Mouse (Mus musculus): Measurements from ENCODE around the gene Pakap. TPM values are rescaled to one million over a fixed set of nuclear protein-coding genes. Genes with fewer than 3 reads are reported as not detected.

The Pakap gene
- polyA plus RNA-seq, 1 experiment from 2014 or later = 9.8 TPM

DNA sequence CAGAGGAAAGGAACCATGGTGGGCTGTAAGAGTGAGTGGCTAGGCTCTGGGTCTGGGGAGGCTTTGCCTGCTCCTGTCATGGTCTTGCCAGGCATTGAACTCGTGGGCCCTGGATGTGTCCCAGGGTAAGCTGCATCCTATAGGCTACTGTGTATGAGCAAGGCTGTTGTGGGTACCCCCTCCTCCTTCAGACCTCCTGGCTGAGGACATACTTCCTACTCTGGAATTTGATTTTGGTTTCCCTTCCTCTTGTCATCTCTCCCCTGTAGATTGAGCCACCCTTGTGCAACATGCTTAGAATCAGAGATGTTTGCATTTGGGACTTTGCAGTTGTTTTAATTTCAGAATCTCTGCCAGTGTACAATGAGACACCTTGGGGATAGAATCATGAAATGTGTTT lies 83.0 kb downstream of the Pakap start:
- WGBS = 79% methylated on average over 1 of the region's 1 CpGs
- no peak overlapping the region for H3K9ac ChIP-seq (replicated peaks; ENCODE audit: low read depth, low read length)
- H3K4me3 ChIP-seq (ENCODE audit: low read depth, low read length) = no peak overlapping the region
- H3K36me3 ChIP-seq (ENCODE audit: control insufficient read depth, insufficient read depth, low read length) = no peaks in the 10 kb centered on the region
- no peak for ATAC-seq (ENCODE audit: low read depth)
- H3K9me3 ChIP-seq (ENCODE audit: control insufficient read depth, low read length) = no peaks in the 10 kb centered on the region
- H3K27ac ChIP-seq (ENCODE audit: low read depth, low read length) = no peak overlapping the region
- H3K27me3 ChIP-seq (ENCODE audit: control insufficient read depth, insufficient read depth, low read length) = no peaks in the 10 kb centered on the region
- no peaks in the 10 kb centered on the region for H3K4me1 ChIP-seq (ENCODE audit: control insufficient read depth, insufficient read depth, low read length)
- H3K4me2 ChIP-seq (ENCODE audit: low read depth, low read length) = no peak overlapping the region

DNA sequence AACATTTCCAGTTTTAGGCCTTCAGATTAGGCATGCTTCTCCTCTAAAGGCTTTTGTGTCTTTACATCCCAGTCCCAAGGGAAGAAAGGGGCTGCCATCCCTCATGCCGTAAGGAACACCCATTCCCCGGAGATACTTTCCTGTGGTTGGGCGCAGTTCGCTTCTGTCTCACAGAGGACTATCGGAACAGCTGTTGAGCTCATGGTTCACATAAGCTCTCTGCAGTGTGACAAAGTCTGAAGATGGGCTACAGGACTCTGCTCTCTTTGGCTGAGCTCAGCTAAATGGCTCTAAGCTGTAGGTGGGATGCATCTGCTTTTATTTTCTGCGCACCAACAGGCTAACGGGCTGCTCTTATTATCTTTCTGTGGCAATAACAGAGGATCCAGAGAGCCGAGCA lies 83.6 kb downstream of the Pakap start:
- H3K4me2 ChIP-seq (ENCODE audit: low read depth, low read length) = no peak overlapping the region
- H3K4me1 ChIP-seq (ENCODE audit: control insufficient read depth, insufficient read depth, low read length) = no peaks in the 10 kb centered on the region
- no peaks in the 10 kb centered on the region for H3K27me3 ChIP-seq (ENCODE audit: control insufficient read depth, insufficient read depth, low read length)
- WGBS = 82% methylated on average over 8 of the region's 8 CpGs
- H3K4me3 ChIP-seq (ENCODE audit: low read depth, low read length) = no peak overlapping the region
- no peaks in the 10 kb centered on the region for H3K9me3 ChIP-seq (ENCODE audit: control insufficient read depth, low read length)
- H3K36me3 ChIP-seq (ENCODE audit: control insufficient read depth, insufficient read depth, low read length) = no peaks in the 10 kb centered on the region
- no peak overlapping the region for H3K27ac ChIP-seq (ENCODE audit: low read depth, low read length)
- H3K9ac ChIP-seq (replicated peaks; ENCODE audit: low read depth, low read length) = no peak overlapping the region
- ATAC-seq (ENCODE audit: low read depth) = no peak

DNA sequence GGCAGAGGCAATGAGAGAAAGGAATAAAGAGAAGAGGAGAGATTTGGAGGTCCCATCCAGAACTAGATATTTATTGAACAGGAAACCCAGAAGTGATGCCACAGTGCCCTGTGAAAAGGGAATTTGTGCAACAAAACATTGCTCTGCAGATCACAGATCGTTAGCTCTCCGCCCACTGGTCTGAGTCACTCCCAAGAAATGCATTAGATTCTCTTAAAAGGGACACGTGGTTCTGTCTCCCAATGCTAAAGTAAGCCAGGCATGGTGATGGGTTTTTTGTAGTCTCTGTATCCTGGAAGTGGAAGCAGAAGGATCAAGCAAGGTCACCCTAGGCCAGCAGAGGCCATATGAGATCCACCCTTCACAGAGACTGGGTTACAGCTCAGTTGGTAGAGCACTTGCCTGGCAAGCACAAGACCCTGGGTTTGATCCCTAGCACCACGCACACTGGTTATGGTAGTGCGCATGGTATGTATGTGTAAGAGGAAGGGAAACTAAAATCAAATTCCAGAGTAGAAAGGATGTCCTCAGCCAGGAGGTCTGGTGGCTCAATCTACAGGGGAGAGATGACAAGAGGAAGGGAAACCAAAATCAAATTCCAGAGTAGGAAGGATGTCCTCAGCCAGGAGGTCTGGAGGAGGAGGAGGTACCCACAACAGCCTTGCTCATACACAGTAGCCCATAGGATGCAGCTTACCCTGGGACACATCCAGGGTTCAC lies 84.4 kb downstream of the Pakap start:
- no peak overlapping the region for H3K9ac ChIP-seq (replicated peaks; ENCODE audit: low read depth, low read length)
- H3K9me3 ChIP-seq (ENCODE audit: control insufficient read depth, low read length) = no peaks in the 10 kb centered on the region
- no peaks in the 10 kb centered on the region for H3K4me1 ChIP-seq (ENCODE audit: control insufficient read depth, insufficient read depth, low read length)
- H3K4me3 ChIP-seq (ENCODE audit: low read depth, low read length) = no peak overlapping the region
- H3K27me3 ChIP-seq (ENCODE audit: control insufficient read depth, insufficient read depth, low read length) = no peaks in the 10 kb centered on the region
- H3K36me3 ChIP-seq (ENCODE audit: control insufficient read depth, insufficient read depth, low read length) = no peaks in the 10 kb centered on the region
- H3K27ac ChIP-seq (ENCODE audit: low read depth, low read length) = no peak overlapping the region
- H3K4me2 ChIP-seq (ENCODE audit: low read depth, low read length) = no peak overlapping the region
- no peak for ATAC-seq (ENCODE audit: low read depth)
- 78% methylated on average over 5 of the region's 5 CpGs for WGBS

DNA sequence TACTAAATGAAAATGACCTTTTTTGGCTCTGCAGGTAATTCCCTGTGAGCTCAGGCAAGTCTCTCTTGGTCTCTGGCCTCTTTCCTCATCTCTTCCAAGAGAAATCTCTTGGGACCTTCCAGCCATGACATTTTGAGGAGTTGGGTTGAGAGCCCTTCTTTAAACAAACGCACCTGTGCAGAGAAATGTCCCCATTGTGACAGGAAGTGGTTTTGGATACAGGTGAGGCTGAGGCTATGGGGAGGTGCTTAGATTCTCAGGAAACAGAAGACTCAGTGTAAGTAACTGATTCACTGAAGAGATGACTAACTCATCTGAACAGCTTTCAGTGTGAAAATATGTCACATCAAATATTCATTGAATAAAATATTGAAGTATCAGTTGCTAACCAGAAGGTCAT lies 88.0 kb downstream of the Pakap start:
- H3K4me1 ChIP-seq (ENCODE audit: control insufficient read depth, insufficient read depth, low read length) = peaks cover 10% of the 10 kb centered on the region
- ATAC-seq (ENCODE audit: low read depth) = no peak
- H3K9ac ChIP-seq (replicated peaks; ENCODE audit: low read depth, low read length) = no peak overlapping the region
- H3K4me3 ChIP-seq (ENCODE audit: low read depth, low read length) = no peak overlapping the region
- H3K36me3 ChIP-seq (ENCODE audit: control insufficient read depth, insufficient read depth, low read length) = no peaks in the 10 kb centered on the region
- no peak overlapping the region for H3K27ac ChIP-seq (ENCODE audit: low read depth, low read length)
- WGBS = 79% methylated on average over 1 of the region's 1 CpGs
- H3K4me2 ChIP-seq (ENCODE audit: low read depth, low read length) = no peak overlapping the region
- no peaks in the 10 kb centered on the region for H3K27me3 ChIP-seq (ENCODE audit: control insufficient read depth, insufficient read depth, low read length)
- no peaks in the 10 kb centered on the region for H3K9me3 ChIP-seq (ENCODE audit: control insufficient read depth, low read length)

DNA sequence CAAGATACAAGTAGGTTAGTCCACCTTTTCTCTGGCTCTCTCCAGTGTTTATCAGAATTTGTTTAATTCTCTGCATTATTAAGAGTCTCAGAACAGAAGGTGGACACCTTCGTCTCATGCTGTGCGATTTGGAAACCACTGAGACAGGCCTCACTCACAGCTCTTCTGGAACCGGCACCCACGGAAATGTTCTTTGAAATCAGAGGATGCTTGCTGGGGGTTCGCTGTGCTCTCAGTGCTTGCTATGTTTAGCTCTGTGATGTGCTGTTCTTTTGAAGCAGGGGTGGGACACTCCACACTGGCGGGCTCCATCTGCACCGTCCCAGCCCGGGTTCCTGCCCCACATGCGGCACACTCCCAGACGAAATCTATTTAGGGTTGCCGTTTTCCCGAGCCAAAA lies 88.4 kb downstream of the Pakap start:
- Histone ChIP-seq H3K4me2 (ENCODE audit: low read depth, low read length) (no peak overlapping the region), H3K4me1 (ENCODE audit: control insufficient read depth, insufficient read depth, low read length) (peaks cover 10% of the 10 kb centered on the region), H3K9ac (replicated peaks; ENCODE audit: low read depth, low read length) (no peak overlapping the region), H3K9me3 (ENCODE audit: control insufficient read depth, low read length) (no peaks in the 10 kb centered on the region), H3K27ac (ENCODE audit: low read depth, low read length) (no peak overlapping the region), H3K36me3 (ENCODE audit: control insufficient read depth, insufficient read depth, low read length) (no peaks in the 10 kb centered on the region), H3K27me3 (ENCODE audit: control insufficient read depth, insufficient read depth, low read length) (no peaks in the 10 kb centered on the region), H3K4me3 (ENCODE audit: low read depth, low read length) (no peak overlapping the region)
- WGBS = 95% methylated on average over 12 of the region's 12 CpGs
- ATAC-seq (ENCODE audit: low read depth) = no peak

DNA sequence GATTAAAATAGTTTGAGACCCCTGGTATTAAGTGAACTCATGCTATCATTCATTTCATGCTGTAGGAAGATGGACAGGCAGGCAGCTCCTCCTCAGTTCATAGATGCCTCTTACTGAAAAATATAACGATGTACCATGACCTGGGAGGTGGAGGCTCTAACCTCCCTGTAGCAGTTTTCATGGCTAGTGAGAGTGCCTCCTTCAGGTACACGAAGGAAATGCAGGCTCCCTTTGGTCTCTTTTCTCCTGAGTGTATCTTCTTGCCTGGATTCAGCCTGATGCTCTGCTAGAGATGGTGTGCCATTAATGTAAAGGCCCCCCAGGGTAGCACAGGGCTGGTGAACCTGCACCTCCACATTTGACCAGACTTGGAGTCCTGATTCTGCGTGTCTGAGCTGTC lies 88.9 kb downstream of the Pakap start:
- 91% methylated on average over 3 of the region's 3 CpGs for WGBS
- ATAC-seq (ENCODE audit: low read depth) = no peak

DNA sequence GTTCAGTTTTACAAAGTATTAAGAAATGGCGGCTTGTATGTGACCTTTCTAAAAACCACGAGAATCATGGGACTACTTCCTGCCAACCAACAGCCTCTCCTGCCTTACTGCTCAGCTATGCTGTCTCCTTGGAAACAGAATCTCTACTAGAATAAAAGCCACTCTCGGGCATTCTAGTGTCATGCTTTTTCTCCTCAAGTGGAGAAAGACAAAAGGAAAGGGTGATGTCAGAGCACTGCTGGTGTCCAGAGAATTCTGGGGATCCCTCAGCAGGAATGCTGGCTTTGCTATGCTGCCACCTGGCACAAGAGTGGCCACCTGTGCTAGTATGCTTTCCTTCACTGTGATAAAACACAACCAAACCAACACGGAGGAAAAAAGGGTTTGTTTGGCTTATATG lies 92.5 kb downstream of the Pakap start:
- Histone ChIP-seq H3K27me3 (ENCODE audit: control insufficient read depth, insufficient read depth, low read length) (no peaks in the 10 kb centered on the region), H3K27ac (ENCODE audit: low read depth, low read length) (no peak overlapping the region), H3K4me3 (ENCODE audit: low read depth, low read length) (no peak overlapping the region), H3K9ac (replicated peaks; ENCODE audit: low read depth, low read length) (no peak overlapping the region), H3K9me3 (ENCODE audit: control insufficient read depth, low read length) (no peaks in the 10 kb centered on the region), H3K4me1 (ENCODE audit: control insufficient read depth, insufficient read depth, low read length) (peaks cover 10% of the 10 kb centered on the region), H3K36me3 (ENCODE audit: control insufficient read depth, insufficient read depth, low read length) (no peaks in the 10 kb centered on the region), H3K4me2 (ENCODE audit: low read depth, low read length) (no peak overlapping the region)
- WGBS = 5% methylated on average over 4 of the region's 4 CpGs
- ATAC-seq (ENCODE audit: low read depth) = peak; percentile 71; the same call in 1 of the 2 replicates

More for the DNA sequence above, 88.9 kb downstream of the Pakap start:
- Histone ChIP-seq H3K4me3 (ENCODE audit: low read depth, low read length) (no peak overlapping the region), H3K9me3 (ENCODE audit: control insufficient read depth, low read length) (no peaks in the 10 kb centered on the region), H3K36me3 (ENCODE audit: control insufficient read depth, insufficient read depth, low read length) (no peaks in the 10 kb centered on the region), H3K27ac (ENCODE audit: low read depth, low read length) (no peak overlapping the region), H3K4me1 (ENCODE audit: control insufficient read depth, insufficient read depth, low read length) (peaks cover 10% of the 10 kb centered on the region), H3K9ac (replicated peaks; ENCODE audit: low read depth, low read length) (no peak overlapping the region), H3K27me3 (ENCODE audit: control insufficient read depth, insufficient read depth, low read length) (no peaks in the 10 kb centered on the region), H3K4me2 (ENCODE audit: low read depth, low read length) (no peak overlapping the region)

DNA sequence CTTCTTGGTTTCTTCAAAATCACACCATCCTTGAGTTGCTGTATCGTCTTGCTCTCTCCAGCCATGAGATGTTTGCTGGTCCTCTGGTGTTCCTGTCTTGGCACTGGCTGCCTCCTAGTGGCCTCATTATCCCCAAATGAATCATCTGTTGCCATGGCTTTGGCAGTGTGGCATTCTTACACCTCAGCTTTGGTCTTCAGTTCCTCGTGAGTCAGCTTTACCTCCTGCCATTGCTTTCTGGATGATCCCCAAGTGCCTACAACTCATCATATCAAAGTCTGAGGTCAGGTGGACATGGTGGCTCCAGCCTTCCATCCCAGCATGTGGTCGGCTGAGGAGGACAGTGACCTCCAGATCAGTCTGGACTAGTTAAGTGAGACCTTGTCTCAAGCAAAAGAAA lies 98.1 kb downstream of the Pakap start:
- Histone ChIP-seq H3K4me2 (ENCODE audit: low read depth, low read length) (no peak overlapping the region), H3K27me3 (ENCODE audit: control insufficient read depth, insufficient read depth, low read length) (no peaks in the 10 kb centered on the region), H3K9ac (replicated peaks; ENCODE audit: low read depth, low read length) (no peak overlapping the region), H3K9me3 (ENCODE audit: control insufficient read depth, low read length) (no peaks in the 10 kb centered on the region), H3K4me3 (ENCODE audit: low read depth, low read length) (no peak overlapping the region), H3K36me3 (ENCODE audit: control insufficient read depth, insufficient read depth, low read length) (no peaks in the 10 kb centered on the region), H3K4me1 (ENCODE audit: control insufficient read depth, insufficient read depth, low read length) (no peaks in the 10 kb centered on the region), H3K27ac (ENCODE audit: low read depth, low read length) (no peak overlapping the region)
- 76% methylated on average over 3 of the region's 3 CpGs for WGBS
- ATAC-seq (ENCODE audit: low read depth) = no peak

DNA sequence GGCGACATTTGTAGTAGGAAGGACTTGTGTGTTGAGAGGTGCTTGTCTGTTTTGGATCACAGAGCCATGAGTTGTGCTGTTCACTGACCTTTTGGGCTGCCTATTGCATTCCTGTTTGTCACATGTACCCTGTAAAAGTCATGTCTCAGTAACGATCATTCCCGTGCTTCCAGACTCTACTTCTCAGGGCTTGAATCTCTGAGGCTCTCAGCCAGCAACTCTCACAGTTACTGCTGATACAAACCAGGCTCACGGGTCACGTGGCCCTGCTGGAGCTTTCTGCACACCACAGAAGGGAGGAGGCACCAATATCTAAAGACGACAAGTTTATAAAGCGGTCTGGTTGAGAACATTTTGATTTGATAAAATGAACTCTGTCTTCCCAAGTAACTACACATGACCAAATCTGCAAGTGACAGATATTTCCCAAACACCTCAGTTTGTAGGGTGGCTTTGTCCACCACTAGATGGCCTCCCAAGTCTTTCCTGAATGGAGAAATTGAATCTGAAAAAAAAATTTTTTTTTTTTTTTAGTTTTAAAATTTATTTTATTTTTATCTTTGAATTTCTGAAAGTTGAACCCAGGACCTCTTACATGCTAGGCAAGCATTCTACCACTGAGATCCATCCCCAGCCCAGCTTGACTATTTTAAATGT lies 103.0 kb downstream of the Pakap start:
- ATAC-seq (ENCODE audit: low read depth) = no peak

More for the DNA sequence above, 103.0 kb downstream of the Pakap start:
- H3K4me3 ChIP-seq (ENCODE audit: low read depth, low read length) = no peak overlapping the region
- WGBS = 74% methylated on average over 7 of the region's 7 CpGs
- H3K4me1 ChIP-seq (ENCODE audit: control insufficient read depth, insufficient read depth, low read length) = no peaks in the 10 kb centered on the region
- H3K36me3 ChIP-seq (ENCODE audit: control insufficient read depth, insufficient read depth, low read length) = no peaks in the 10 kb centered on the region
- no peak overlapping the region for H3K9ac ChIP-seq (replicated peaks; ENCODE audit: low read depth, low read length)
- H3K27ac ChIP-seq (ENCODE audit: low read depth, low read length) = no peak overlapping the region
- H3K4me2 ChIP-seq (ENCODE audit: low read depth, low read length) = no peak overlapping the region
- no peaks in the 10 kb centered on the region for H3K9me3 ChIP-seq (ENCODE audit: control insufficient read depth, low read length)
- H3K27me3 ChIP-seq (ENCODE audit: control insufficient read depth, insufficient read depth, low read length) = no peaks in the 10 kb centered on the region

All from neural tube, embryonic 14.5 days (tissue).